Mouse (Mus musculus) lung, postnatal 36 days (tissue): ENCODE data around the gene Hrc.
"Not testable (repeated sequence)": the region's sequence is repeated elsewhere in the genome, so short reads cannot be mapped to it uniquely, and the experiment has no call there.

ENCODE experiments used
- DNase-seq: peaks from one replicate; pipeline ENCODE4 v3.0.0; 2022; ENCODE audit warnings: mixed read lengths

The Hrc gene

GRCm38 (mm10) chr7:45334605-45335004 lies 485 bp upstream of the Hrc start:
- no peak for DNase-seq

- no peak for DNase-seq
Observed at GRCm38 (mm10) chr7:45336319-45336718, 1.2 kb downstream of the Hrc start.

DNA sequence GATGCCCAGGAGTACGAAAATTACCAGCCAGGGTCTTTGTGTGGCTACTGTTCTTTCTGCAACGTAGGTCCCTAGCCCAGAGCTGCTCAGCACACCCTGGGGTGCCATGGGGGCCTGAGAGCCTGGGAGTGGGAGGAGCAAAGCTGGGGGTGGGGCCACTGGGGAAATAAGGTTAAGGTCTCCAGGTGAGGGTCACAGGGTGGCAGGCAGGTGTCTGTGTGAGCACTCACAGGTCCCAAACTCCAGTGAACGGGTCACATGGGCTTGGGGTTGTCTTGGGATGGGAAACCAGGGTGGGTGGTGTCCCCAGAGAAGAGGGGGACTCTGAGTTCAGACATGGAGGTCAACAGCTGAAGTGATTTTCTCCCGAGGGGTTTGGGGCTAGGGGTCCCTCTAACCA lies 2.4 kb downstream of the Hrc start:
- no peak for DNase-seq

- peak; percentile 76 for DNase-seq
Observed at GRCm38 (mm10) chr7:45338161-45338911, 3.2 kb downstream of the Hrc start.

DNA sequence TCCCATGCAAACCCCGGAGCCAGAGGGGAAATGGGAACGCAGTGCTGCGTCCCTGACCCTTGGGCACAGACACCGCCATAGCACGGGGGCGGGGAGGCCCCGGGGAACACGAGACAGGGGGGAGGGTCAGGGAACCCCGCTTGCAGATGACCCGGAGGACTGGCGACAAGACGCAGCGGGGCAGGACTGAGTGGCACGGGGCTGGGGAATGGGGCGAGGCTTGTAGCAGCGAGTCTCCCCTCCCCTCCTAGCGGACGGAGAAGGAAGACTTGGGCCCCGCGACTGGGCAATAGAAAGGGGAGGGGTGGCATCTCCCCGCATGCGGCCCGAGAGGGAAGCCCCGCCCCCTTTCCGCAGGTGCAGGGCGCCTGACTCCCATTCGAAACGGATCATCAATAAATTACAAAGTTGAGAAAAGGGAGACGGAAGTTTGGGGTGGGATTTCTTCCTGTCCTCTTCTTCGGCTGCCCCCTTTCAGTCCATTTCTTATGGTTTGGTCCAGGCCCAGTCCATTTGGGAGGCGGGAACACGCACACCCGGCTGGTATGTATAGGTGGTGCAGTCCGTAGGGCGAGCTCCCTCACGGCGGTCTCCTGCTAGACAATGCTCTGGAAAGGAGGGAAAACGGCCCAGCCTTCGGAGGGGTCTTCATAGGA lies 4.4 kb downstream of the Hrc start:
- DNase-seq = peak; percentile 75

DNA sequence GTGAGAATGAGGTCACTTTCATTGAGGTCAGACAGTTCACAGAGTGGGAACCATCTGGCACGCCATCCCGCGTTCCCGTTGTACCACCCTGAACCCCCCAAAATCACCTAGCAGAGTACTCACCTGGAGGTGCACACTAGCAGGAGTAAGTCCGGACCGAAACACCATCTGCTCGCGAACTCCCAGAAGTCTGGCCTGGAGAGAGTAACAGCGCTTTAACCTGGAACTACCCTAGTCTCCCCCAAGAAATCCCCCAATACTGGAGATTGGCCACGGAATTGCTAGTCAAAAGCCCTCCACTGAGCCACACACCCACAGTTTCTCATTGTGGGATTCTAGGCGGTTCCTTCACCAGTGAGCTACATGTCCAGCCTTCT lies 5.0 kb downstream of the Hrc start:
- no peak for DNase-seq

GRCm38 (mm10) chr7:45340669-45341068 lies 5.6 kb downstream of the Hrc start:
- peak; percentile 83 for DNase-seq

GRCm38 (mm10) chr7:45341303-45341702 lies 6.2 kb downstream of the Hrc start:
- DNase-seq = peak; percentile 93

DNA sequence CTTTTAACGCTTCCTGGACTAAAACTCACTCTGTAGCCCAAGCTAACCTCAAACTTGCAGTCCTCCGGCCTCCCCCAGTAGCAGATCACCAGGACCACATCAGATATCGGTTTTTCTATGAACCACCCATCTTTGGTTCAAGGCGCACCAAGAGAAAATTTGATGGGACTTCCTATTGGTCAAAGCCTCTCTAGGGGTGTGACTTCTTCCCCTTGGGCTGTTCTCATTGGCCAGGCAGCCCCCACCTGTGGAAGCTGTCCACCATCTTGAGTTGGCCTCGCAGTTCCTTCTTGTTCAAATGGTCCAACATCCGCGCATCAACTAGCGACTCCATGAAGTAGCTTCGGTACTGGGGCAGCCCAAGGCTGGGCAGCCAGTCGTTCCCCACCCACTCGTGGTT lies 7.0 kb downstream of the Hrc start:
- no peak for DNase-seq

DNA sequence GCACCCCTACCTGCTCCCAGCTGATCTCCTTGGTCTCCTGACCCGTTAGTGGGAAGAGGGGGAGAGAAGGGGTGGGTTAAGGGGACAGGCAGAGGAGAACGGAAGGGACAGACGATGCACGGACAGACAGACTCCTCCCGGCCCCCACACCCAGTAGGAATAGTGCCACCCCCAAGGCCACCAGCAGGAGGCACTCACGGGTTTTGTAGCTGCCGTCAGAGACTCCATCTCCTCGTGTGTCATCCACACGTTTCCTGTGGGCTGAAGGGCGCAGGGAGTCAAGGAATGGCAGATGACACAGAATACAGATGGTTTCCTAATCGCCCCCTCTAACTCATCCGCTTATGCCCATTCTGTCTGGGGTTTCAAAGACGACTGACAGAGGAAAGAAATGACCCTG lies 8.5 kb downstream of the Hrc start:
- DNase-seq = no peak

GRCm38 (mm10) chr7:45346905-45347304 lies 11.8 kb downstream of the Hrc start:
- DNase-seq = no peak

GRCm38 (mm10) chr7:45353041-45353440 lies 18.0 kb downstream of the Hrc start:
- no peak for DNase-seq

DNA sequence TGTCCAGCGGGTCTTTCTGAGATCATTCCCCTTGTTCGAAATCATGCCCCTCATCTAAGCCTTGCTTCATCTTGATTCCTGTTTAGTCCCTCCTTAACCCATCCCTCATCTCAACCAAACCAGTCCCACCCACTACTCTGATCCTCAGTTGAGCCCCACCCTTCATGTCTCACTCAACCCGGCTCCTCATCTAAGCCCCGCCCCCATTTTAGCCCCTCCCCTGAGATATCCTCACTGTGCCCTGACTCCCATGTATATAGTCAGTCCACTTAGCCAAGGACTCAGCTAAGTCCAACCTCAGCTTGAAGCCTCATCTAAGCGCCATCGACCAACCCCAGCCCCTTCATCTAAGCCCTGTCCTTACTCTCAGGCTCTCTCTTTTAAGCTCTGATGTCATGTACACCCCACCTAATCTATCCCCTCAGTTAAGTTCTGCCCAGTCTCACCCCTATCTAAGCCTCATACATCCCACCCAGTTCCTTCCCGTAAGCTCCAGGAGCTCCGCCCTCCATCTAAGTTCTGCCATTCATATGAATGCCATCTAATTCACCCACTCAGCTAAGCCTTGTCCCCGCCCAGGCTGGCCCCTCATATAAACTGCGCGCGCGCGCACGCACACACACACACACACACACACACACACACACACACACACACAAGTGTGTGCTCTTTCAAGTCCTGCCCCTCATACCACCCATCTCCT lies 20.4 kb downstream of the Hrc start:
- DNase-seq = no peak

- DNase-seq = no peak
Observed at GRCm38 (mm10) chr7:45356087-45356486, 21.0 kb downstream of the Hrc start.

GRCm38 (mm10) chr7:45359081-45359480 lies 24.0 kb downstream of the Hrc start:
- not testable (repeated sequence) for DNase-seq

DNA sequence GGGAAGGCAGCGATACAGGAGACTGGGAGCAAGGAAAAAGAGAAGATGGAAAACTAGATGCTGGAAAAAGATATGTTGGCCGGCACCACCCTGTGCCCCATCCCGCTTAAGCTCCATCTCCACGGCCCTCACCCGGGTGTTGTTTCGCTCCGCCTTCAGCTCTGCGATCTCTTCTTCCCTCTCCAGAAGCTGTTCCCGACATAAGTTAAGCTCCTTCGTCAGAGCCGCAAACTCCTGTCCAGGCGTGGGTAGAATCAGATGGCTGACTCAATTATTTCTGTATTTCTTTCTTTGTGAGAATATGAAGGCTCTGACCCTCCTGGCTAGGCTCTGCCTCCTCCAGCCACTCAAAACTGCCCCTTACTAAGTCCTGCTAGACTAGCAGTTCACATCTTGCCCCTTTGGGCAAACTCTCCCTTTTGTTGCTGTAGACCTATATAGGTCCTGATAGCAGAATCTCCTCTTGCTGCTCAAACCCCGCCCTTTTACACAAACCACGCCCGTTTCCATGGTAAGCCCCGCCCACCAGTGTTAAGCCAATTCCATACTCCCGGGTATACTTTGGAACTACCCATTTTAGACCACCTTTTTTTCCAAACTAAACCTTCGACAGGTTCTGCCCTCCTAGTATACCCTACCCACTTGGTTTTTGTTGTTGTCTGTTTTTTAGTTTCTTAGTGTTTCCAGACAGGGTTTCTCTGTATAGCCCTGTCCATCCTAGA lies 25.5 kb downstream of the Hrc start:
- no peak for DNase-seq

GRCm38 (mm10) chr7:45361243-45361804 lies 26.2 kb downstream of the Hrc start:
- peak; percentile 81 for DNase-seq

DNA sequence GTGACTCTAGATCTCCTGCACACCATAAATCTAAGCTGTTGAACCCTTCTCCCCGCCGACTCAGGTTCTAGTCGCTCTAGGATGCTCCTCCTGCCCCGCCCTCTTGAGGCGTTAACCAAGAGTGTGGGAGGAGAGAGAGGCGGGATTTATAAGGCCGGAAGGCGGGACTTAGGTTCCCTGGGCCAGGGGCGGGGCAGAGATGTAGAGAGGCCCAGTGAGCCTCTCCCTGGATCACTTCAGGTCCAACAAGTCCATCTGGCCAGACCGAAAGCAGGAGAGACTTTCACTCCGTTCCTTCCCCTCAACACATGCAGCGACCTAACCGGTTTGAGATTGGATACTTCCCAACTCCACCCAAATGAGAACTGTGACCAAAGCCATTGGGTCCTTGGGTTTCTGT lies 27.7 kb downstream of the Hrc start:
- peak; percentile 83 for DNase-seq

DNA sequence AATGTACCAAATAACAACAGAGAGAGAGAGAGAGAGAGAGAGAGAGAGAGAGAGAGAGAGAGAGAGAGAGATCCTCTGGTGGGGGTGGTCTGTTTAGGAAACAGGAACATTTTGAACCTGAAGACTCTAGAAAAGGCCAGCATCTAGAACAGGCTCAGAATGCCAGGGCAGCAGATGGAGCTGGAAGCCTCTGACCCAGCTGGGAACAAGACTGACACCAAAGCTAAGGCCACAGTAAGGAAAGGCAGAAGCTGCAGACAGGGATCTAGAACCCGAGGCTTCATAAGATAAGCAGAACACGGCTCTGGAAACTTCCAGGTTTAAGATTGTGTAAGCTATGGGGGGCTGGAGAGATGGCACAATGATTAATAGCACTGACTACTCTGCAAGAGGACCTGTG lies 28.9 kb downstream of the Hrc start:
- DNase-seq = no peak

DNA sequence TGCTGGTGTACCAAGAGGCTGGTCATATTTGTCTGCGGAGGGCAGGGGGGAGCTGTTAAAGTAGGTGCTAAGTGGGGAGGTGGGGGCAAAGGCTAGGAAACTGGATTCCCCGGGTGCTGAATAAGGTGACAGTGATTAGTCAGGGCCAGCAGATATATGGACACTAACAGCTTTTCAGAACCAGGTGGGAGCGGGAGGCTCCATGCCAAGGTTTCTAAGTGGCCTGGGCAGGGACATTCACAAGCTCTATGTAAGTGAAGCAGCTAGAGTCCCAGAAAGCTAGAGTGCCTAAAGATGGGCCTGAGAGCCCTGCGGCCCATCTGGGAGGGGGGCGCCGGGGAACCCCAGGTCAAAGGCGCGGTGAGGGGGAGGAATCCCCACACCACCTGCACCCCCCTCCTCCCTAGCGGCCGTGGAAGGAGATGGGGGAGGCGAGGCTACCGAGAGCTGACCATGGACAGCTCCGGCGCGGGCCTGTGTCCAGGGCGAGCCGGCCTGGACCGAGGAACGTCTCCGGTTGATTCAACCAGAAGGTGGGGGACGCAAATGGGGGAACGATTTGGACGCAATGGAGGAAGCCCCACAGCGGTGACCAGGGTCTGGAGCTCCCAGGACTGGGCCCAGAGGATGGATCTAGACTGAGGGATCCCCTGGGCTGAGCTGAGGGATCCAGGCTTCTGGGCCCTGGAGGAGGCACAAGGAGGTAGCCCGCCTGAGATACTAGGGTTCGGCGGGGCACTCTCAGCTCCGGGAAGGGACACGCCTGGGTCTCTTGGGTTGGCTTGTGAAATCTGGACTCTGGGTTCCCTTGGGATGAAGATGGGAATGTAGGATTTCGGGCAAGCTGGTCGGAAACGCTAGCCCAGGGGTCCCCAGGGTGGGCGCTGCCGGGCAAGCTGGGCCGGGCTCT lies 30.9 kb downstream of the Hrc start:
- DNase-seq = peak; percentile 37

- no peak for DNase-seq
Observed at GRCm38 (mm10) chr7:45366652-45367019, 31.5 kb downstream of the Hrc start, which contains the start of gene Ppfia3. Gene Ppfia3, minus strand, starts transcription at chr7:45367019.
